Mouse (Mus musculus) hindbrain, embryonic 10.5 days (tissue): ENCODE results near the gene Cbs. TPM values are rescaled to one million over a fixed set of nuclear protein-coding genes. Genes with fewer than 3 reads are reported as not detected.

Experiments used
- DNase-seq: peaks from one replicate; pipeline ENCODE4 v3.0.0-alpha.2; 2017; ENCODE audit warnings: low spot score
- H3K27ac ChIP-seq: fragments of 300-500 bp; sonication (generic); 2 replicates; pipeline ENCODE4 v1.5.1; 2016; ENCODE audit warnings: mild to moderate bottlenecking, moderate library complexity
- H3K27me3 ChIP-seq: fragments of 300-500 bp; sonication (generic); 2 replicates; pipeline ENCODE4 v1.6.1; 2016; ENCODE audit warnings: mild to moderate bottlenecking; ENCODE audit not compliant: poor library complexity, insufficient read depth, severe bottlenecking
- H3K36me3 ChIP-seq: fragments of 300-500 bp; sonication (generic); 2 replicates; pipeline ENCODE4 v1.6.1; 2016; ENCODE audit warnings: mild to moderate bottlenecking, moderate library complexity
- H3K4me1 ChIP-seq: fragments of 300-500 bp; sonication (generic); replicated peaks from 2 replicates; pipeline ENCODE4 v1.6.1; 2016; ENCODE audit warnings: mild to moderate bottlenecking
- H3K4me3 ChIP-seq: fragments of 300-500 bp; sonication (generic); 2 replicates; pipeline ENCODE4 v1.5.1; 2016; ENCODE audit warnings: mild to moderate bottlenecking, moderate library complexity
- H3K9me3 ChIP-seq: fragments of 300-500 bp; sonication (generic); 2 replicates; pipeline ENCODE4 v1.6.1; 2016; ENCODE audit warnings: mild to moderate bottlenecking, moderate library complexity
- WGBS: fragments of 180-500 bp; shearing (Covaris S2); methylation state at CpG from one replicate; pipeline ENCODE4 v1.1.7; 2016; 5-methylcytosine and 5-hydroxymethylcytosine counted together
- polyA plus RNA-seq: library from polyadenylated mRNA; unstranded; fragments of >200 nt; fragmentation: Nextera tagmentation; extraction: Ambion mirVana; gene quantifications from 2 replicates; pipeline ENCODE4 v1.2.1, GENCODE M21; 2016

Gene Cbs
- polyA plus RNA-seq = 0.99 and 1.5 TPM in 2 replicates

- H3K27ac ChIP-seq = peak within 1 kb of the TSS; percentile 70
- 1% methylated on average over 61 of the region's 61 CpGs for WGBS
- peaks cover 43% of the 10 kb centered on the region for H3K27me3 ChIP-seq
- no peaks in the 10 kb centered on the region for H3K36me3 ChIP-seq
- peak; percentile 76 for DNase-seq
- no peaks in the 10 kb centered on the region for H3K9me3 ChIP-seq
- H3K4me3 ChIP-seq = peak within 1 kb of the TSS; percentile 63
- H3K4me1 ChIP-seq = peaks cover 19% of the 10 kb centered on the region
Measured at GRCm38 (mm10) chr17:31636942-31637811, at the start of gene Cbs. TSS of gene Cbs (minus strand) at chr17:31637238.

- 50% methylated on average over 3 of the region's 3 CpGs for WGBS
- Histone ChIP-seq H3K4me1 (peaks cover 12% of the 10 kb centered on the region), H3K36me3 (no peaks in the 10 kb centered on the region), H3K27me3 (0 out of 2 replicates have a peak, but pooled peaks cover 4% of the 10 kb centered on the region), H3K9me3 (no peaks in the 10 kb centered on the region), H3K4me3 (no peak overlapping the region), H3K27ac (peak overlapping the region; percentile 82)
- DNase-seq = peak; percentile 12
Measured at GRCm38 (mm10) chr17:31686225-31686564, 49.2 kb upstream of the Cbs start.

GRCm38 (mm10) chr17:31685514-31686224 is 48.6 kb upstream of the Cbs start:
- peaks cover 12% of the 10 kb centered on the region for H3K4me1 ChIP-seq
- no peaks in the 10 kb centered on the region for H3K36me3 ChIP-seq
- 16% methylated on average over 17 of the region's 17 CpGs for WGBS
- H3K4me3 ChIP-seq = no peak overlapping the region
- H3K9me3 ChIP-seq = no peaks in the 10 kb centered on the region
- peak overlapping the region; percentile 82 for H3K27ac ChIP-seq
- H3K27me3 ChIP-seq = 0 out of 2 replicates have a peak, but pooled peaks cover 4% of the 10 kb centered on the region
- peak; percentile 86 for DNase-seq

- 0 out of 2 replicates have a peak, but pooled peaks cover 4% of the 10 kb centered on the region for H3K27me3 ChIP-seq
- no peaks in the 10 kb centered on the region for H3K36me3 ChIP-seq
- H3K4me3 ChIP-seq = no peak overlapping the region
- no peak for DNase-seq
- 78% methylated on average over 2 of the region's 2 CpGs for WGBS
- H3K9me3 ChIP-seq = no peaks in the 10 kb centered on the region
- H3K4me1 ChIP-seq = peaks cover 2% of the 10 kb centered on the region
- no peak overlapping the region for H3K27ac ChIP-seq
Measured at GRCm38 (mm10) chr17:31680450-31680849, 43.4 kb upstream of the Cbs start.

- Histone ChIP-seq H3K4me1 (no peaks in the 10 kb centered on the region; the same call in 1 of the 2 replicates), H3K27ac (0 out of 2 replicates have a peak within 1 kb of the TSS, but pooled peaks have one; percentile 20), H3K9me3 (no peaks in the 10 kb centered on the region), H3K36me3 (no peaks in the 10 kb centered on the region), H3K4me3 (no peak within 1 kb of the TSS), H3K27me3 (no peaks in the 10 kb centered on the region)
- 82% methylated on average over 8 of the region's 8 CpGs for WGBS
- no peak for DNase-seq
Measured at GRCm38 (mm10) chr17:31677507-31677906, 40.5 kb upstream of the Cbs start, which contains the start of gene Cryaa. TSS of gene Cryaa (plus strand) at chr17:31677807.

GRCm38 (mm10) chr17:31674426-31674825 is 37.4 kb upstream of the Cbs start:
- H3K4me3 ChIP-seq = no peak overlapping the region
- DNase-seq = no peak
- 79% methylated on average over 1 of the region's 1 CpGs for WGBS
- H3K4me1 ChIP-seq = peaks cover 28% of the 10 kb centered on the region
- H3K9me3 ChIP-seq = no peaks in the 10 kb centered on the region
- no peaks in the 10 kb centered on the region for H3K36me3 ChIP-seq
- H3K27me3 ChIP-seq = no peaks in the 10 kb centered on the region
- no peak overlapping the region for H3K27ac ChIP-seq

GRCm38 (mm10) chr17:31672279-31672678 is 35.2 kb upstream of the Cbs start:
- Histone ChIP-seq H3K4me1 (peaks cover 31% of the 10 kb centered on the region), H3K27ac (peak overlapping the region; percentile 64; the same call in 1 of the 2 replicates), H3K4me3 (no peak overlapping the region), H3K27me3 (no peaks in the 10 kb centered on the region), H3K36me3 (no peaks in the 10 kb centered on the region), H3K9me3 (no peaks in the 10 kb centered on the region)
- WGBS = 89% methylated on average over 12 of the region's 12 CpGs
- DNase-seq = no peak

GRCm38 (mm10) chr17:31671698-31672097 is 34.7 kb upstream of the Cbs start:
- Histone ChIP-seq H3K4me1 (peaks cover 31% of the 10 kb centered on the region), H3K9me3 (no peaks in the 10 kb centered on the region), H3K27ac (peak overlapping the region; percentile 64; the same call in 1 of the 2 replicates), H3K4me3 (no peak overlapping the region), H3K27me3 (no peaks in the 10 kb centered on the region), H3K36me3 (no peaks in the 10 kb centered on the region)
- 78% methylated on average over 8 of the region's 8 CpGs for WGBS
- DNase-seq = no peak

- no peaks in the 10 kb centered on the region for H3K27me3 ChIP-seq
- H3K36me3 ChIP-seq = no peaks in the 10 kb centered on the region
- H3K27ac ChIP-seq = peak overlapping the region; percentile 84
- 4% methylated on average over 11 of the region's 11 CpGs for WGBS
- no peaks in the 10 kb centered on the region for H3K9me3 ChIP-seq
- DNase-seq = peak; percentile 83
- H3K4me1 ChIP-seq = peaks cover 31% of the 10 kb centered on the region
- peak overlapping the region; percentile 9; the same call in 1 of the 2 replicates for H3K4me3 ChIP-seq
Measured at GRCm38 (mm10) chr17:31670163-31670562, 33.1 kb upstream of the Cbs start.

GRCm38 (mm10) chr17:31668306-31668705 is 31.3 kb upstream of the Cbs start:
- no peaks in the 10 kb centered on the region for H3K27me3 ChIP-seq
- no peaks in the 10 kb centered on the region for H3K36me3 ChIP-seq
- no peaks in the 10 kb centered on the region for H3K9me3 ChIP-seq
- WGBS = 79% methylated on average over 9 of the region's 9 CpGs
- peaks cover 36% of the 10 kb centered on the region for H3K4me1 ChIP-seq
- DNase-seq = no peak
- no peak overlapping the region for H3K27ac ChIP-seq
- H3K4me3 ChIP-seq = no peak overlapping the region

GRCm38 (mm10) chr17:31664760-31665159 is 27.7 kb upstream of the Cbs start:
- no peaks in the 10 kb centered on the region for H3K36me3 ChIP-seq
- WGBS = 17% methylated on average over 4 of the region's 4 CpGs
- peaks cover 11% of the 10 kb centered on the region for H3K4me1 ChIP-seq
- no peak overlapping the region for H3K27ac ChIP-seq
- no peaks in the 10 kb centered on the region for H3K9me3 ChIP-seq
- DNase-seq = peak; percentile 75
- no peaks in the 10 kb centered on the region for H3K27me3 ChIP-seq
- no peak overlapping the region for H3K4me3 ChIP-seq

GRCm38 (mm10) chr17:31662855-31663254 is 25.8 kb upstream of the Cbs start:
- DNase-seq = no peak
- H3K36me3 ChIP-seq = no peaks in the 10 kb centered on the region
- H3K27ac ChIP-seq = no peak overlapping the region
- no peaks in the 10 kb centered on the region for H3K27me3 ChIP-seq
- H3K4me3 ChIP-seq = no peak overlapping the region
- H3K4me1 ChIP-seq = peaks cover 12% of the 10 kb centered on the region
- no peaks in the 10 kb centered on the region for H3K9me3 ChIP-seq
